24 mouse cellular contexts compared by ENCODE assay signal in genomic region chr11:80054659-80055058, GRCm38 (mm10).
"Had no signal": no experiment of that assay in that cellular context is flagged by ENCODE, and none has a peak within 500 bp of the region (broad histone marks: within the 10 kb centered on the region; RNA-seq: fewer than 3 reads in every experiment).

No protein-coding gene starts in this region.

- H3K9me3 ChIP-seq: hindbrain, embryonic 10.5 days; hindbrain, embryonic 12.5 days; intestine, embryonic 15.5 days; limb, embryonic 10.5 days; limb, embryonic 12.5 days had no signal

- H3K27me3 ChIP-seq: hindbrain, embryonic 12.5 days; intestine, embryonic 15.5 days; limb, embryonic 12.5 days had no signal

- H3K4me3 ChIP-seq: gastrocnemius, adult 2 months; heart, adult 2 months; hindbrain, embryonic 10.5 days; hindbrain, embryonic 12.5 days; intestine, embryonic 15.5 days; layer of hippocampus, adult 2 months; left cerebral cortex, adult 2 months; limb, embryonic 10.5 days; limb, embryonic 12.5 days had no signal

- DNase-seq: gastrocnemius, adult 2 months; gastrocnemius, postnatal 10 days; gastrocnemius, postnatal 25 days; heart, adult 2 months; heart, postnatal 4 days; kidney, adult 18-20 months; kidney, adult 8-10 months; kidney, postnatal 10 days; kidney, postnatal 25 days; kidney, postnatal 4 days; liver had no signal

- H3K9ac ChIP-seq: hindbrain, embryonic 12.5 days; hindbrain, embryonic 14.5 days; intestine, embryonic 15.5 days; limb, embryonic 12.5 days had no signal

- H3K4me2 ChIP-seq: heart, embryonic 11.5 days; hindbrain, embryonic 12.5 days; hindbrain, embryonic 14.5 days; intestine, embryonic 15.5 days; limb, embryonic 12.5 days; liver, embryonic 11.5 days had no signal

- H3K27ac ChIP-seq: gastrocnemius, adult 2 months; heart, adult 2 months; hindbrain, embryonic 10.5 days; hindbrain, embryonic 12.5 days; hindbrain, embryonic 14.5 days; intestine, embryonic 15.5 days; layer of hippocampus, adult 2 months; left cerebral cortex, adult 2 months; limb, embryonic 10.5 days; limb, embryonic 12.5 days had no signal

- ATAC-seq: hindbrain, embryonic 16.5 days; inflammation-experienced regulatory T-cells, adult 6 months; intestine, embryonic 15.5 days; intestine, postnatal 0 days had no signal

- H3K4me1 ChIP-seq: hindbrain, embryonic 10.5 days; hindbrain, embryonic 12.5 days; intestine, embryonic 15.5 days had no signal
